Mouse (Mus musculus): ENCODE measurements around the gene Celf2. TPM values are rescaled to one million over a fixed set of nuclear protein-coding genes. Genes with fewer than 3 reads are reported as not detected.

Gene Celf2
- total and polyA plus RNA-seq, 2 experiments from 2014 or later: 185 to 205 TPM

DNA sequence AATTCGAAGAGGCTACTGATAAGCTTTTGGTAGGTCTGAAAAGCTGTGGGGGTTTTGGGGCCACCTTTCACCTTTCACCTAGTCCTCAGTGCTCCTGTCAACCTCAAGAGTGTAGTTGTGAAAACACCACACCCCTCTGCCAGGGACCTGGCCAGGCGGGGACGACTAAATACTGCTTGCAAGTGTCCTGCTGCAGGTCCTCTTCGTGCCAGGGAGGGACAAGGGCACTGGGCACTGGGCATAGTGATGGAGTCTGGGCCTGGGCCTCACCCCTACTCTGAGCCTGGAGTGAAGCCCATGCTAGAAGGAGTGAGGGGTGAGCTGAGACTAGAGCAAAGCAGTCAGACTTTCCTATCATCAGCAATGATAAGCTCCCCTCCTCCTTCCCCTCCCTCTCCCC lies 987.0 kb downstream of the Celf2 start:
- ATAC-seq (no peak), DNase-seq (no peak)
- WGBS: 95% methylated on average over 4 of the region's 4 CpGs
- no peak overlapping the region for H3K4me2 ChIP-seq (ENCODE audit: low read depth)
- peaks cover 5% of the 10 kb centered on the region; the same call in 1 of the 2 replicates for H3K4me1 ChIP-seq (ENCODE audit: insufficient read depth)
- H3K9me3 ChIP-seq (ENCODE audit: low read length): no peaks in the 10 kb centered on the region
- no peak overlapping the region for H3K27ac ChIP-seq (ENCODE audit: low read depth, low read length)
- no peak for TF ChIP-seq CTCF (IDR thresholded peaks at IDR 0.05; ENCODE audit: low read depth)
- H3K4me3 ChIP-seq (ENCODE audit: low read depth, low read length): no peak overlapping the region
- no peaks in the 10 kb centered on the region for H3K27me3 ChIP-seq (ENCODE audit: insufficient read depth, low read length)
- H3K9ac ChIP-seq: no peak overlapping the region
- no peaks in the 10 kb centered on the region for H3K36me3 ChIP-seq (ENCODE audit: insufficient read depth)

DNA sequence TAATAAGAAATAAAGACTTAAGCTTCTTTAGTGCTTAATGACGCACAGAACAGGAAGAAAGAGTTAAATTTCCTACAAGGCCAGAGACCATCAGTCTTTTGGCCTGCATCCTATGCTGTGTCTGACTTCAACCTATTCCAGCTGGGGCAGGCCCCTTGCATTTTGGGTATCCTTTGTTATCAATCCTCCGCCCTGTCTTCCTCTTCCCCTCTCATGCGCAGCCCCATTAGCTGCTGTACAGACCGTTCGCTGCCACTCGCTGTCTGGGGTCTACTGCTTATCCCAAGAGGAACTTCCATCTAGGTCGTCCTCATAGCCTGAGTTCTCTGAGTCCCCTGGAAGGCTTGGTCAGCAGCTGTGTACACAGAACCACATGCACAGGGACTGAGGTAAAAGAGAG lies 996.2 kb downstream of the Celf2 start:
- H3K36me3 ChIP-seq (ENCODE audit: insufficient read depth): no peaks in the 10 kb centered on the region
- DNase-seq: no peak
- no peaks in the 10 kb centered on the region for H3K9me3 ChIP-seq (ENCODE audit: low read length)
- no peak for TF ChIP-seq CTCF (IDR thresholded peaks at IDR 0.05; ENCODE audit: low read depth)
- 62% methylated on average over 7 of the region's 7 CpGs for WGBS
- H3K4me2 ChIP-seq (ENCODE audit: low read depth): no peak overlapping the region
- no peaks in the 10 kb centered on the region for H3K4me1 ChIP-seq (ENCODE audit: insufficient read depth)
- no peak overlapping the region for H3K27ac ChIP-seq (ENCODE audit: low read depth, low read length)
- ATAC-seq: no peak
- H3K4me3 ChIP-seq (ENCODE audit: low read depth, low read length): no peak overlapping the region
- no peak overlapping the region for H3K9ac ChIP-seq
- H3K27me3 ChIP-seq (ENCODE audit: insufficient read depth, low read length): no peaks in the 10 kb centered on the region

DNA sequence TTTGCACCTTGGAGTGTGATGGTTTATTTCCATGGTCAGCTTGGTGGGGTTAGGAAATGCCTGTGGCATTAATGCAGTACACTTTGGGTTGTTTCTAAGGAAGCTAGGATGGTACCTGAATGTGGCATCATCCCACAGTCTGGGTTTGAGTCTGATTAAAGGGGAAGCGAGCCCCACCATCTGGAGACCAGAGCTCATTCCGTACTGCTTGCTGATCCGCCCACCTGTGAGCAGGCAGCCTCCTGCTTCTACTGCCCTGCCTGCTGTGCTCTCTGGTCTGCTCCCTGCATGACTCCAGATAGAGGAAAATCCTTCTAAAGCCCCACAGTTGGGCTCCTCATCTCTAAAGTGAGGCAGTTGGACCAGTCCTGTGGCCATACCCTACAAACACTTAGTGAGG lies 1002.3 kb downstream of the Celf2 start:
- Histone ChIP-seq H3K4me2 (ENCODE audit: low read depth) (no peak overlapping the region), H3K4me1 (ENCODE audit: insufficient read depth) (no peaks in the 10 kb centered on the region), H3K27ac (ENCODE audit: low read depth, low read length) (no peak overlapping the region), H3K27me3 (ENCODE audit: insufficient read depth, low read length) (no peaks in the 10 kb centered on the region), H3K4me3 (ENCODE audit: low read depth, low read length) (no peak overlapping the region), H3K36me3 (ENCODE audit: insufficient read depth) (no peaks in the 10 kb centered on the region), H3K9ac (no peak overlapping the region), H3K9me3 (ENCODE audit: low read length) (no peaks in the 10 kb centered on the region)
- no peak for TF ChIP-seq CTCF (IDR thresholded peaks at IDR 0.05; ENCODE audit: low read depth)
- DNase-seq: no peak
- no peak for ATAC-seq
- 67% methylated on average over 3 of the region's 3 CpGs for WGBS

DNA sequence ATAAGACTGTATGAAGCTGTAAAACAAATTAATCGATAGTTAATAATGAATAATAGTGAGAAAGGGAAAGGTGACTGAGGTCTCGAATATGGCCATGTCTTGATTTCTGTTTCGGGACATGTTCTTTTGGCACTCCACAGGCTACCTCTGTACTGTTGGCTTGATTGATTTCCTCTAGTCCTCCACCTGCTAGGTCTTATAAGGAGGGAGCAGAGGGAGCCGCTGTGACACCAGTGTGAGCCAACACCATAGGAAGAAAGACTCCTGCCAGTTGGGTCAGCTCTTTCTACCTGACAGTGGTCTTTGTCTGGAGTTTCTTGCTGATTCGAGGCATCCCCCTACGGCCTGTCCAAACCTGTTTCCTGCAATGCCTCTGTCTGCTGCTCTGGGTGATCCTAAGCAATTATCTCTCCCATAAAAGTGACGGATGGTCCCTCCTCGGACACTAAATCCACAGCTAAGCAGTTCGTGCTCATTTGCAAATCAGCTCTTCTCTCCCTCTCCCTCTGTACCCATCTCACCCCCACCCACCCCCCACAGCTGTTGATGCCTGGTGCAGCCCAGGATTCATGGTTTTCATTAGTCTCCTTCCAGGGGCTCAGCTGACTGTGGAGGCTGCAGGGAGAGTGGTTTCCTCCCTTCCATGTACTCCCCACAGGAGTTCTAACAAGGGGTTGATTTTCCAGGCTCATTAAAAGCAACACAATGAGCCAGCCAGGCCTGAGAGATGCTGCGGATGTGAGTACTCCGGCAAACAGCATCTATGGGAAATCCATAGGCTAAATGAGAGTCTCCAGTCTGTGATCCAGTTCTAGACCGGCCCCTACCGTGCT lies 1003.2 kb downstream of the Celf2 start:
- H3K9me3 ChIP-seq (ENCODE audit: low read length): no peaks in the 10 kb centered on the region
- no peaks in the 10 kb centered on the region for H3K36me3 ChIP-seq (ENCODE audit: insufficient read depth)
- no peak overlapping the region for H3K4me2 ChIP-seq (ENCODE audit: low read depth)
- H3K9ac ChIP-seq: no peak overlapping the region
- peak; percentile 56 for ATAC-seq
- no peak for TF ChIP-seq CTCF (IDR thresholded peaks at IDR 0.05; ENCODE audit: low read depth)
- no peaks in the 10 kb centered on the region for H3K27me3 ChIP-seq (ENCODE audit: insufficient read depth, low read length)
- no peaks in the 10 kb centered on the region for H3K4me1 ChIP-seq (ENCODE audit: insufficient read depth)
- H3K27ac ChIP-seq (ENCODE audit: low read depth, low read length): no peak overlapping the region
- WGBS: 49% methylated on average over 13 of the region's 13 CpGs
- H3K4me3 ChIP-seq (ENCODE audit: low read depth, low read length): no peak overlapping the region
- no peak for DNase-seq

DNA sequence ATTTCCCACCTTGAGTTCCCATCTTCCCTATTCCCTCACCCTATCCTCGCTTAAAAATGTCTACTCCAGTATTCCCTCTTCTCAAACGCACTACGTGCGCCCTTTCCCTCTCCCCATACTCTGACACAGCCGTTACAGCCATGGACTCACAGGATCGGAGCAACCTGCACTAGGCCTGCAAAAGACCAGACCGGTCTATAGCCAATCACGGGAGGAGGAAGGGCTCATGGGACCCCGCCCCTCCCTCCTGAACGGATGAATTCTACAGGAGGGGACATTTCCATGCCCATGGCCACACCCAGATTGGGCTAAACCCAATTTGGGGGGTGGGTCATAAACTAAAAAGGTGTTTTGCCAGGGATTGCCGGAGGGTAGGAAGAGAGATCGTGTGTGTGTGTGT lies 1003.8 kb downstream of the Celf2 start:
- no peak overlapping the region for H3K4me3 ChIP-seq (ENCODE audit: low read depth, low read length)
- no peaks in the 10 kb centered on the region for H3K36me3 ChIP-seq (ENCODE audit: insufficient read depth)
- H3K27ac ChIP-seq (ENCODE audit: low read depth, low read length): no peak overlapping the region
- H3K27me3 ChIP-seq (ENCODE audit: insufficient read depth, low read length): no peaks in the 10 kb centered on the region
- ATAC-seq (no peak), DNase-seq (no peak)
- 90% methylated on average over 12 of the region's 12 CpGs for WGBS
- H3K4me2 ChIP-seq (ENCODE audit: low read depth): no peak overlapping the region
- H3K4me1 ChIP-seq (ENCODE audit: insufficient read depth): no peaks in the 10 kb centered on the region
- no peaks in the 10 kb centered on the region for H3K9me3 ChIP-seq (ENCODE audit: low read length)
- H3K9ac ChIP-seq: no peak overlapping the region
- TF ChIP-seq CTCF (IDR thresholded peaks at IDR 0.05; ENCODE audit: low read depth): no peak

DNA sequence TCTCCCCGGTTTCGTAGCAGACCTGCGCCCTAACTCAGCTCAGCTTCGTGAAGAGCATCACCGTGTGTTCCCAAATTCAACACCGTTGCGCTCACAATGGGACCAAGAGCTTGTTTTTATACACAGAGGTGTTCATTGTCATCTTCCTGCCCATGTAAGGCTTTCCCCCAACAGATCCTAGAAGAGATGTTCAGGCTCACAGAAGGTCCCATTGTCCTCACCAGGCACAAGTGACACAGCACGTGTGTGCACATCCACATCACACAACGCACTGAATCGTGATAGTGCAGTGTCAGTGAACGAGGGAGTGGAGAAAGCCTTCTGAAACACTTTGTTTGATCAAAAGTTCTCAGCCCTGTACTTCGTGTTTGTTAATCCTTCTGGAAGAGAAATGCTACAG lies 1011.3 kb downstream of the Celf2 start:
- no peaks in the 10 kb centered on the region for H3K27me3 ChIP-seq (ENCODE audit: insufficient read depth, low read length)
- ATAC-seq (no peak; the same call in 1 of the 2 replicates), DNase-seq (no peak)
- H3K9ac ChIP-seq: no peak overlapping the region
- H3K4me3 ChIP-seq (ENCODE audit: low read depth, low read length): no peak overlapping the region
- H3K9me3 ChIP-seq (ENCODE audit: low read length): no peaks in the 10 kb centered on the region
- no peak for TF ChIP-seq CTCF (IDR thresholded peaks at IDR 0.05; ENCODE audit: low read depth)
- H3K27ac ChIP-seq (ENCODE audit: low read depth, low read length): no peak overlapping the region
- H3K4me2 ChIP-seq (ENCODE audit: low read depth): no peak overlapping the region
- 61% methylated on average over 12 of the region's 12 CpGs for WGBS
- no peaks in the 10 kb centered on the region for H3K36me3 ChIP-seq (ENCODE audit: insufficient read depth)
- no peaks in the 10 kb centered on the region for H3K4me1 ChIP-seq (ENCODE audit: insufficient read depth)

DNA sequence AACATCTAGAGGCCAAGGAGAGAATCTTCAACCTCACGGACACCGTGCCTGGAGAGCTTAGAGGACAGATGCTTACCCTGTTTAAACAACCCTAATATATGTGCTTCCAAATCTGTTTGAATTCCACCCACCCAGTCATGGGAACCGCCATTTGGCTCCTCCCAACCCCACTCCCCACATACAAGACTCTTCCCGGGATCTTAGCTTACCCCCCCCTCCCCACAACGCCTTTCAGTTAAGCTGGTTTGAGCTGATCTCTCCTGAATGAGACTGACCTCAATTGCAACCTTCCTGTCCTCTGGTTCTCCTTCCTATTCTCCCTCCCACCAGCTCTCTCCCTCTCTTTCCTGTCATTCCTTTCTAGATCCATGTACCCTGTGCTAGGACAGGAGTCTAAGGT lies 1011.7 kb downstream of the Celf2 start:
- Histone ChIP-seq H3K4me1 (ENCODE audit: insufficient read depth) (no peaks in the 10 kb centered on the region), H3K9ac (no peak overlapping the region), H3K36me3 (ENCODE audit: insufficient read depth) (no peaks in the 10 kb centered on the region), H3K9me3 (ENCODE audit: low read length) (no peaks in the 10 kb centered on the region), H3K4me2 (ENCODE audit: low read depth) (no peak overlapping the region), H3K27me3 (ENCODE audit: insufficient read depth, low read length) (no peaks in the 10 kb centered on the region), H3K27ac (ENCODE audit: low read depth, low read length) (no peak overlapping the region), H3K4me3 (ENCODE audit: low read depth, low read length) (no peak overlapping the region)
- DNase-seq (no peak), ATAC-seq (no peak)
- WGBS: 68% methylated on average over 5 of the region's 5 CpGs
- TF ChIP-seq CTCF (IDR thresholded peaks at IDR 0.05; ENCODE audit: low read depth): no peak
